Mouse (Mus musculus): Measurements from ENCODE around the gene Rundc3a. TPM values are rescaled to one million over a fixed set of nuclear protein-coding genes. Genes with fewer than 3 reads are reported as not detected.

Gene Rundc3a
- polyA plus RNA-seq, 1 experiment from 2014 or later, result 117 TPM

Small RNAs within 50 kb of the gene (microRNA-seq; reads per million reads assigned to microRNA genes)
- gene Mir6930, result not detected

Other genes starting within 250 kb of the Rundc3a start
- gene Nags, start 247.9 kb upstream of the Rundc3a start, polyA plus RNA-seq (2016; fragmentation: Nextera tagmentation; extraction: Ambion mirVana), result not detected in 2 replicates
- 33.9 and 38.5 TPM in 2 replicates for gene Tmem101, start 237.0 kb upstream of the Rundc3a start, polyA plus RNA-seq (2016; fragmentation: Nextera tagmentation; extraction: Ambion mirVana)
- gene Lsm12, start 208.1 kb upstream of the Rundc3a start, polyA plus RNA-seq (2016; fragmentation: Nextera tagmentation; extraction: Ambion mirVana), result 112 and 119 TPM in 2 replicates
- 27.6 and 29.7 TPM in 2 replicates for gene G6pc3, start 203.8 kb upstream of the Rundc3a start, polyA plus RNA-seq (2016; fragmentation: Nextera tagmentation; extraction: Ambion mirVana)
- gene Hdac5, start 163.2 kb upstream of the Rundc3a start, polyA plus RNA-seq (2016; fragmentation: Nextera tagmentation; extraction: Ambion mirVana), result 98.4 and 106 TPM in 2 replicates
- 11.8 and 15.2 TPM in 2 replicates for gene BC030867, start 144.5 kb upstream of the Rundc3a start, polyA plus RNA-seq (2016; fragmentation: Nextera tagmentation; extraction: Ambion mirVana)
- not detected in 2 replicates for gene Asb16, start 124.7 kb upstream of the Rundc3a start, polyA plus RNA-seq (2016; fragmentation: Nextera tagmentation; extraction: Ambion mirVana)
- 65.5 and 69.4 TPM in 2 replicates for gene Tmub2, start 108.5 kb upstream of the Rundc3a start, polyA plus RNA-seq (2016; fragmentation: Nextera tagmentation; extraction: Ambion mirVana)
- gene Atxn7l3, start 96.8 kb upstream of the Rundc3a start, polyA plus RNA-seq (2016; fragmentation: Nextera tagmentation; extraction: Ambion mirVana), result 24.7 and 26.6 TPM in 2 replicates
- 102 and 121 TPM in 2 replicates for gene Ubtf, start 73.7 kb upstream of the Rundc3a start, polyA plus RNA-seq (2016; fragmentation: Nextera tagmentation; extraction: Ambion mirVana)
- gene Slc4a1, start 27.2 kb upstream of the Rundc3a start, polyA plus RNA-seq (2016; fragmentation: Nextera tagmentation; extraction: Ambion mirVana), result 26.7 and 30.4 TPM in 2 replicates
- gene Slc25a39, start 14.5 kb downstream of the Rundc3a start, polyA plus RNA-seq (2016; fragmentation: Nextera tagmentation; extraction: Ambion mirVana), result 163 and 173 TPM in 2 replicates
- 67.0 and 82.7 TPM in 2 replicates for gene Grn, start 36.9 kb downstream of the Rundc3a start, polyA plus RNA-seq (2016; fragmentation: Nextera tagmentation; extraction: Ambion mirVana)
- 17.6 and 18.0 TPM in 2 replicates for gene Fam171a2, start 54.3 kb downstream of the Rundc3a start, polyA plus RNA-seq (2016; fragmentation: Nextera tagmentation; extraction: Ambion mirVana)
- gene Itga2b, start 76.7 kb downstream of the Rundc3a start, polyA plus RNA-seq (2016; fragmentation: Nextera tagmentation; extraction: Ambion mirVana), result 5.4 and 7.1 TPM in 2 replicates
- gene Gpatch8, start 163.0 kb downstream of the Rundc3a start, polyA plus RNA-seq (2016; fragmentation: Nextera tagmentation; extraction: Ambion mirVana), result 72.0 and 78.5 TPM in 2 replicates
- gene Gm11627, start 186.1 kb downstream of the Rundc3a start, polyA plus RNA-seq (2016; fragmentation: Nextera tagmentation; extraction: Ambion mirVana), result 8.3 and 10.5 TPM in 2 replicates
- 34.7 and 37.9 TPM in 2 replicates for gene Fzd2, start 211.0 kb downstream of the Rundc3a start, polyA plus RNA-seq (2016; fragmentation: Nextera tagmentation; extraction: Ambion mirVana)